Mouse (Mus musculus) retina, postnatal 7 days (tissue): Measurements from ENCODE around the gene Ism1.

ENCODE experiments used
- DNase-seq: peaks from one replicate; pipeline ENCODE4 v3.0.0-alpha.2; 2012; ENCODE audit warnings: low read depth, low spot score

The Ism1 gene

GRCm38 (mm10) chr2:139712046-139712445, 34.1 kb downstream of the Ism1 start:
- no peak for DNase-seq

- DNase-seq = no peak
These were observed 36.2 kb downstream of the Ism1 start for GRCm38 (mm10) chr2:139714206-139714605.

GRCm38 (mm10) chr2:139717772-139718171, 39.8 kb downstream of the Ism1 start:
- DNase-seq = no peak

GRCm38 (mm10) chr2:139722700-139723099, 44.7 kb downstream of the Ism1 start:
- DNase-seq = no peak

- no peak for DNase-seq
These were observed 45.3 kb downstream of the Ism1 start for GRCm38 (mm10) chr2:139723304-139723703.

GRCm38 (mm10) chr2:139724202-139724838, 46.3 kb downstream of the Ism1 start:
- no peak for DNase-seq

GRCm38 (mm10) chr2:139725328-139725727, 47.4 kb downstream of the Ism1 start:
- no peak for DNase-seq

- no peak for DNase-seq
These were observed 50.1 kb downstream of the Ism1 start for GRCm38 (mm10) chr2:139728060-139728459.

- no peak for DNase-seq
These were observed 51.4 kb downstream of the Ism1 start for GRCm38 (mm10) chr2:139729377-139729776.

- DNase-seq = no peak
These were observed 64.4 kb downstream of the Ism1 start for GRCm38 (mm10) chr2:139742381-139742780.

- no peak for DNase-seq
These were observed 79.0 kb downstream of the Ism1 start for GRCm38 (mm10) chr2:139757021-139757420.

- DNase-seq = no peak
These were observed 79.5 kb downstream of the Ism1 start for GRCm38 (mm10) chr2:139757456-139757855.

- DNase-seq = no peak
These were observed 86.4 kb downstream of the Ism1 start for GRCm38 (mm10) chr2:139764355-139764754.

- DNase-seq = no peak
These were observed 97.1 kb downstream of the Ism1 start for GRCm38 (mm10) chr2:139774949-139775570.

GRCm38 (mm10) chr2:139776644-139777043, 98.7 kb downstream of the Ism1 start:
- DNase-seq = no peak

GRCm38 (mm10) chr2:139778283-139778682, 100.3 kb downstream of the Ism1 start:
- no peak for DNase-seq

- no peak for DNase-seq
These were observed 105.4 kb downstream of the Ism1 start for GRCm38 (mm10) chr2:139783318-139783850.

GRCm38 (mm10) chr2:139784465-139784864, 106.5 kb downstream of the Ism1 start:
- no peak for DNase-seq

- DNase-seq = no peak
These were observed 107.0 kb downstream of the Ism1 start for GRCm38 (mm10) chr2:139784946-139785345.

- no peak for DNase-seq
These were observed 110.7 kb downstream of the Ism1 start for GRCm38 (mm10) chr2:139788658-139789057.

GRCm38 (mm10) chr2:139792345-139793120, 114.6 kb downstream of the Ism1 start:
- DNase-seq = no peak

- no peak for DNase-seq
These were observed 126.1 kb downstream of the Ism1 start for GRCm38 (mm10) chr2:139804041-139804440.
